ENCODE assay signal across 7 mouse cellular contexts in genomic region chr15:79110031-79110430, GRCm38 (mm10). TPM values are rescaled to one million over a fixed set of nuclear protein-coding genes. Genes with fewer than 3 reads are reported as not detected.
DNase-seq lines count a peak whose midpoint lies in the region; ATAC-seq and TF ChIP-seq lines count a peak whose summit lies in the region.

No protein-coding gene starts in this region.

- H3K27me3 ChIP-seq in forebrain, embryonic 14.5 days (replicated peaks; ENCODE audit: control insufficient read depth, insufficient read depth, low read length): no peaks in the 10 kb centered on the region
- peaks cover 27% of the 10 kb centered on the region for H3K27me3 ChIP-seq in liver, embryonic 12.5 days (replicated peaks)
- H3K27me3 ChIP-seq in stomach, postnatal 0 days (ENCODE audit: control insufficient read depth, insufficient read depth, low read length): no peaks in the 10 kb centered on the region

- H3K9ac ChIP-seq in forebrain, embryonic 14.5 days (ENCODE audit: low read length): peak overlapping the region; percentile 93
- H3K9ac ChIP-seq in liver, embryonic 12.5 days: peak overlapping the region; percentile 86
- peak overlapping the region; percentile 94 for H3K9ac ChIP-seq in stomach, postnatal 0 days (ENCODE audit: low read length)

- H3K4me2 ChIP-seq in forebrain, embryonic 14.5 days (ENCODE audit: low read length): peak overlapping the region; percentile 97
- peak overlapping the region; percentile 96 for H3K4me2 ChIP-seq in liver, embryonic 12.5 days
- peak overlapping the region; percentile 91 for H3K4me2 ChIP-seq in stomach, postnatal 0 days (replicated peaks; ENCODE audit: low read depth)

- no peak for TF ChIP-seq CTCF in stomach, postnatal 0 days (IDR thresholded peaks at IDR 0.05; ENCODE audit: low read depth)

- no peak for TF ChIP-seq EP300 in stomach, postnatal 0 days (optimal IDR thresholded peaks at IDR 0.05)

- DNase-seq in retina, embryonic 14.5 days (ENCODE audit: low spot score): peak; percentile 3
- no peak for DNase-seq in retina, postnatal 1 day
- DNase-seq in forebrain, embryonic 14.5 days (ENCODE audit: low spot score): no peak
- DNase-seq in stomach, postnatal 0 days (ENCODE audit: low spot score): no peak
- DNase-seq in right cerebral cortex, postnatal 4 days: no peak
- no peak for DNase-seq in frontal cortex, postnatal 25 days (ENCODE audit: low spot score in 2 of 2)

- ATAC-seq in forebrain, embryonic 14.5 days: no peak
- ATAC-seq in liver, embryonic 12.5 days: no peak
- no peak for ATAC-seq in stomach, postnatal 0 days (ENCODE audit: low FRiP score, low TSS enrichment)

- WGBS in forebrain, embryonic 14.5 days: 13% methylated on average over 9 of the region's 9 CpGs
- 13% methylated on average over 9 of the region's 9 CpGs for WGBS in liver, embryonic 12.5 days (ENCODE audit: insufficient replicate concordance)
- WGBS in stomach, postnatal 0 days: 24% methylated on average over 9 of the region's 9 CpGs

- H3K36me3 ChIP-seq in forebrain, embryonic 14.5 days (ENCODE audit: control insufficient read depth, insufficient read depth, low read length): peaks cover 2% of the 10 kb centered on the region; the same call in 1 of the 2 replicates
- H3K36me3 ChIP-seq in liver, embryonic 12.5 days: peaks cover 11% of the 10 kb centered on the region; the same call in 1 of the 2 replicates
- H3K36me3 ChIP-seq in stomach, postnatal 0 days (ENCODE audit: control insufficient read depth, insufficient read depth, low read length): peaks cover 7% of the 10 kb centered on the region

- H3K4me3 ChIP-seq in forebrain, embryonic 14.5 days (ENCODE audit: low read depth, low read length): peak overlapping the region; percentile 82
- H3K4me3 ChIP-seq in liver, embryonic 12.5 days: peak overlapping the region; percentile 72
- H3K4me3 ChIP-seq in stomach, postnatal 0 days (ENCODE audit: low read depth, low read length): peak overlapping the region; percentile 87

- H3K4me1 ChIP-seq in forebrain, embryonic 14.5 days (ENCODE audit: control insufficient read depth, insufficient read depth, low read length): peaks cover 19% of the 10 kb centered on the region
- peaks cover 57% of the 10 kb centered on the region for H3K4me1 ChIP-seq in liver, embryonic 12.5 days
- H3K4me1 ChIP-seq in stomach, postnatal 0 days (replicated peaks; ENCODE audit: control insufficient read depth, insufficient read depth): peaks cover 5% of the 10 kb centered on the region

- no peak overlapping the region for H3K27ac ChIP-seq in forebrain, embryonic 14.5 days (ENCODE audit: low read depth, low read length)
- no peak overlapping the region for H3K27ac ChIP-seq in liver, embryonic 12.5 days
- peak overlapping the region; percentile 98 for H3K27ac ChIP-seq in stomach, postnatal 0 days (replicated peaks)

- H3K9me3 ChIP-seq in forebrain, embryonic 14.5 days (replicated peaks; ENCODE audit: control insufficient read depth, low read length): no peaks in the 10 kb centered on the region
- H3K9me3 ChIP-seq in liver, embryonic 12.5 days (replicated peaks): no peaks in the 10 kb centered on the region
- no peaks in the 10 kb centered on the region for H3K9me3 ChIP-seq in stomach, postnatal 0 days (ENCODE audit: control insufficient read depth, low read length)

RNA-seq across cellular contexts. Expression of gene Micall1, which starts 1.3 kb away (rescaled TPM):
- polyA plus RNA-seq in forebrain, embryonic 14.5 days (2014; fragmentation: Nextera tagmentation; extraction: Ambion mirVana): 5.7 and 6.3 TPM in 2 replicates
- polyA plus RNA-seq in liver, embryonic 12.5 days (2016; fragmentation: Nextera tagmentation; extraction: Ambion mirVana): 3.0 and 3.2 TPM in 2 replicates
- polyA plus RNA-seq in stomach, postnatal 0 days (2015; fragmentation: Nextera tagmentation; extraction: Ambion mirVana): 7.0 and 7.8 TPM in 2 replicates

RNA-seq across cellular contexts. Expression of gene Polr2f, which starts 30.8 kb away (rescaled TPM):
- 319 and 356 TPM in 2 replicates for polyA plus RNA-seq in forebrain, embryonic 14.5 days (2014; fragmentation: Nextera tagmentation; extraction: Ambion mirVana)
- polyA plus RNA-seq in liver, embryonic 12.5 days (2016; fragmentation: Nextera tagmentation; extraction: Ambion mirVana): 280 and 301 TPM in 2 replicates
- 308 and 320 TPM in 2 replicates for polyA plus RNA-seq in stomach, postnatal 0 days (2015; fragmentation: Nextera tagmentation; extraction: Ambion mirVana)

RNA-seq across cellular contexts. Expression of gene 1700088E04Rik, which starts 31.0 kb away (rescaled TPM):
- polyA plus RNA-seq in forebrain, embryonic 14.5 days (2014; fragmentation: Nextera tagmentation; extraction: Ambion mirVana): 14.8 and 17.1 TPM in 2 replicates
- polyA plus RNA-seq in liver, embryonic 12.5 days (2016; fragmentation: Nextera tagmentation; extraction: Ambion mirVana): 0.86 and 1.0 TPM in 2 replicates
- polyA plus RNA-seq in stomach, postnatal 0 days (2015; fragmentation: Nextera tagmentation; extraction: Ambion mirVana): 6.4 and 7.9 TPM in 2 replicates

RNA-seq across cellular contexts. Expression of gene Eif3l, which starts 35.1 kb away (rescaled TPM):
- 191 and 209 TPM in 2 replicates for polyA plus RNA-seq in forebrain, embryonic 14.5 days (2014; fragmentation: Nextera tagmentation; extraction: Ambion mirVana)
- 188 and 201 TPM in 2 replicates for polyA plus RNA-seq in liver, embryonic 12.5 days (2016; fragmentation: Nextera tagmentation; extraction: Ambion mirVana)
- polyA plus RNA-seq in stomach, postnatal 0 days (2015; fragmentation: Nextera tagmentation; extraction: Ambion mirVana): 132 and 135 TPM in 2 replicates

RNA-seq across cellular contexts. Expression of gene Ankrd54, which starts 47.3 kb away (rescaled TPM):
- polyA plus RNA-seq in forebrain, embryonic 14.5 days (2014; fragmentation: Nextera tagmentation; extraction: Ambion mirVana): 51.3 and 53.3 TPM in 2 replicates
- 58.9 and 61.4 TPM in 2 replicates for polyA plus RNA-seq in liver, embryonic 12.5 days (2016; fragmentation: Nextera tagmentation; extraction: Ambion mirVana)
- polyA plus RNA-seq in stomach, postnatal 0 days (2015; fragmentation: Nextera tagmentation; extraction: Ambion mirVana): 27.1 and 28.0 TPM in 2 replicates
